9 mouse cellular contexts compared by ENCODE assay signal in genomic region chr13:106998671-106999070, GRCm38 (mm10). TPM values are rescaled to one million over a fixed set of nuclear protein-coding genes. Genes with fewer than 3 reads are reported as not detected.
DNase-seq lines count a peak whose midpoint lies in the region; ATAC-seq and TF ChIP-seq lines count a peak whose summit lies in the region.
"Had no signal": no experiment of that assay in that cellular context is flagged by ENCODE, and none has a peak within 500 bp of the region (broad histone marks: within the 10 kb centered on the region; RNA-seq: fewer than 3 reads in every experiment).

No protein-coding gene starts in this region.

- H3K27me3 ChIP-seq in kidney, embryonic 16.5 days (ENCODE audit: insufficient read depth, low read length), result no peaks in the 10 kb centered on the region
- H3K27me3 ChIP-seq in heart, postnatal 0 days (ENCODE audit: control insufficient read depth, insufficient read depth, low read length), result no peaks in the 10 kb centered on the region
- no peaks in the 10 kb centered on the region for H3K27me3 ChIP-seq in hindbrain, embryonic 16.5 days (replicated peaks; ENCODE audit: control insufficient read depth, insufficient read depth, low read length)

- TF ChIP-seq EP300 in heart, postnatal 0 days (IDR thresholded peaks at IDR 0.05; ENCODE audit: low read depth), result no peak

- H3K4me1 ChIP-seq in kidney, embryonic 16.5 days (ENCODE audit: insufficient read depth, low read length), result 0 out of 2 replicates have a peak, but pooled peaks cover 4% of the 10 kb centered on the region
- peaks cover 32% of the 10 kb centered on the region for H3K4me1 ChIP-seq in heart, postnatal 0 days (ENCODE audit: control insufficient read depth, insufficient read depth)
- no peaks in the 10 kb centered on the region for H3K4me1 ChIP-seq in hindbrain, embryonic 16.5 days (ENCODE audit: control insufficient read depth, insufficient read depth, low read depth, low read length)

- no peak overlapping the region for H3K4me3 ChIP-seq in kidney, embryonic 16.5 days (ENCODE audit: low read length)
- H3K4me3 ChIP-seq in heart, postnatal 0 days (ENCODE audit: low read depth, low read length), result no peak overlapping the region
- H3K4me3 ChIP-seq in hindbrain, embryonic 16.5 days (ENCODE audit: low read length), result no peak overlapping the region

- no peak overlapping the region for H3K4me2 ChIP-seq in kidney, embryonic 16.5 days (replicated peaks; ENCODE audit: low read depth, low read length)
- H3K4me2 ChIP-seq in heart, postnatal 0 days (ENCODE audit: low read depth, low read length), result no peak overlapping the region
- H3K4me2 ChIP-seq in hindbrain, embryonic 16.5 days (ENCODE audit: low read length), result no peak overlapping the region

- no peak overlapping the region for H3K9ac ChIP-seq in kidney, embryonic 16.5 days (replicated peaks; ENCODE audit: low read length)
- H3K9ac ChIP-seq in heart, postnatal 0 days (replicated peaks; ENCODE audit: low read depth, low read length), result no peak overlapping the region
- H3K9ac ChIP-seq in hindbrain, embryonic 16.5 days (ENCODE audit: low read depth, low read length), result no peak overlapping the region

- no peaks in the 10 kb centered on the region for H3K36me3 ChIP-seq in kidney, embryonic 16.5 days (ENCODE audit: insufficient read depth, low read length)
- no peaks in the 10 kb centered on the region for H3K36me3 ChIP-seq in heart, postnatal 0 days (replicated peaks; ENCODE audit: control insufficient read depth, insufficient read depth, low read length)
- H3K36me3 ChIP-seq in hindbrain, embryonic 16.5 days (ENCODE audit: control insufficient read depth, insufficient read depth, low read length), result no peaks in the 10 kb centered on the region

- no peak overlapping the region for H3K27ac ChIP-seq in kidney, embryonic 16.5 days (ENCODE audit: low read length)
- 0 out of 2 replicates have a peak overlapping the region, but pooled peaks have one; percentile 7 for H3K27ac ChIP-seq in heart, postnatal 0 days (ENCODE audit: low read depth)
- no peak overlapping the region for H3K27ac ChIP-seq in hindbrain, embryonic 16.5 days (ENCODE audit: low read depth, low read length)

- TF ChIP-seq CTCF in heart, postnatal 0 days (IDR thresholded peaks at IDR 0.05; ENCODE audit: low read depth), result no peak

- WGBS in kidney, embryonic 16.5 days, result 62% methylated on average over 5 of the region's 5 CpGs
- 56% methylated on average over 5 of the region's 5 CpGs for WGBS in heart, postnatal 0 days
- 89% methylated on average over 5 of the region's 5 CpGs for WGBS in hindbrain, embryonic 16.5 days

- DNase-seq in kidney, adult 11 months, result no peak
- no peak for DNase-seq in heart, postnatal 0 days (ENCODE audit: low spot score)
- peak; percentile 61 for DNase-seq in lung, postnatal 36 days
- DNase-seq in thymus, postnatal 0 days (ENCODE audit: low spot score), result peak; percentile 26
- no peak for DNase-seq in MN1 (ENCODE audit: low spot score)
- DNase-seq in gastrocnemius, postnatal 25 days, result no peak

- ATAC-seq in kidney, embryonic 16.5 days (ENCODE audit: low FRiP score, low TSS enrichment), result 0 out of 2 replicates have a peak, but pooled peaks have one; percentile 57
- ATAC-seq in heart, postnatal 0 days (ENCODE audit: insufficient read depth, low read depth), result no peak
- ATAC-seq in hindbrain, embryonic 16.5 days, result no peak
- ATAC-seq: forebrain, embryonic 16.5 days had no signal

- no peaks in the 10 kb centered on the region for H3K9me3 ChIP-seq in kidney, embryonic 16.5 days (ENCODE audit: low read length)
- H3K9me3 ChIP-seq in heart, postnatal 0 days (replicated peaks; ENCODE audit: control insufficient read depth, low read length), result no peaks in the 10 kb centered on the region
- no peaks in the 10 kb centered on the region for H3K9me3 ChIP-seq in hindbrain, embryonic 16.5 days (ENCODE audit: control insufficient read depth, low read length)

RNA-seq across cellular contexts. Expression of gene Kif2a, which starts 23.3 kb away (rescaled TPM):
- 9.8 and 10.0 TPM in 2 replicates for polyA plus RNA-seq in kidney, embryonic 16.5 days (2015; fragmentation: Nextera tagmentation; extraction: Ambion mirVana)
- total RNA-seq in heart, postnatal 0 days (2014; rRNA removed; ENCODE audit: low replicate concordance), result 6.5 and 6.7 TPM in 2 replicates
- 11.7 and 13.0 TPM in 2 replicates for polyA plus RNA-seq in heart, postnatal 0 days (2015; fragmentation: Nextera tagmentation; extraction: Ambion mirVana)
- 26.9 and 35.4 TPM in 2 replicates for polyA plus RNA-seq in thymus, postnatal 0 days (2015; fragmentation: Nextera tagmentation; extraction: Ambion mirVana)
- polyA plus RNA-seq in hindbrain, embryonic 16.5 days (2015; fragmentation: Nextera tagmentation; extraction: Ambion mirVana), result 37.2 and 45.7 TPM in 2 replicates
- 10 to 100 TPM; 23.3 to 23.4 TPM for total RNA-seq in gastrocnemius, postnatal 25 days (2021)

RNA-seq across cellular contexts. Expression of gene Dimt1, which starts 51.7 kb away (rescaled TPM):
- polyA plus RNA-seq in kidney, embryonic 16.5 days (2015; fragmentation: Nextera tagmentation; extraction: Ambion mirVana), result 39.9 and 40.1 TPM in 2 replicates
- 4.0 and 11.8 TPM in 2 replicates for total RNA-seq in heart, postnatal 0 days (2014; rRNA removed; ENCODE audit: low replicate concordance)
- 16.2 and 16.4 TPM in 2 replicates for polyA plus RNA-seq in heart, postnatal 0 days (2015; fragmentation: Nextera tagmentation; extraction: Ambion mirVana)
- 29.8 and 31.5 TPM in 2 replicates for polyA plus RNA-seq in thymus, postnatal 0 days (2015; fragmentation: Nextera tagmentation; extraction: Ambion mirVana)
- polyA plus RNA-seq in hindbrain, embryonic 16.5 days (2015; fragmentation: Nextera tagmentation; extraction: Ambion mirVana), result 38.7 and 39.3 TPM in 2 replicates
- 1 to 10 TPM; 4.3 to 6.6 TPM for total RNA-seq in gastrocnemius, postnatal 25 days (2021)

Comparison
In these comparisons a context has a peak if more than half of its experiments do, and no peak if none do; other contexts are left out.
1. DNase-seq: peak in lung, postnatal 36 days (single experiment) and thymus, postnatal 0 days (single experiment); none in kidney, adult 11 months (single experiment), heart, postnatal 0 days (single experiment), MN1 (single experiment) and gastrocnemius, postnatal 25 days (single experiment).